Mouse (Mus musculus): ENCODE data around the gene Plxna2. TPM values are rescaled to one million over a fixed set of nuclear protein-coding genes. Genes with fewer than 3 reads are reported as not detected.

Plxna2 gene
- polyA plus RNA-seq, 1 experiment from 2014 or later = 6.0 TPM

DNA sequence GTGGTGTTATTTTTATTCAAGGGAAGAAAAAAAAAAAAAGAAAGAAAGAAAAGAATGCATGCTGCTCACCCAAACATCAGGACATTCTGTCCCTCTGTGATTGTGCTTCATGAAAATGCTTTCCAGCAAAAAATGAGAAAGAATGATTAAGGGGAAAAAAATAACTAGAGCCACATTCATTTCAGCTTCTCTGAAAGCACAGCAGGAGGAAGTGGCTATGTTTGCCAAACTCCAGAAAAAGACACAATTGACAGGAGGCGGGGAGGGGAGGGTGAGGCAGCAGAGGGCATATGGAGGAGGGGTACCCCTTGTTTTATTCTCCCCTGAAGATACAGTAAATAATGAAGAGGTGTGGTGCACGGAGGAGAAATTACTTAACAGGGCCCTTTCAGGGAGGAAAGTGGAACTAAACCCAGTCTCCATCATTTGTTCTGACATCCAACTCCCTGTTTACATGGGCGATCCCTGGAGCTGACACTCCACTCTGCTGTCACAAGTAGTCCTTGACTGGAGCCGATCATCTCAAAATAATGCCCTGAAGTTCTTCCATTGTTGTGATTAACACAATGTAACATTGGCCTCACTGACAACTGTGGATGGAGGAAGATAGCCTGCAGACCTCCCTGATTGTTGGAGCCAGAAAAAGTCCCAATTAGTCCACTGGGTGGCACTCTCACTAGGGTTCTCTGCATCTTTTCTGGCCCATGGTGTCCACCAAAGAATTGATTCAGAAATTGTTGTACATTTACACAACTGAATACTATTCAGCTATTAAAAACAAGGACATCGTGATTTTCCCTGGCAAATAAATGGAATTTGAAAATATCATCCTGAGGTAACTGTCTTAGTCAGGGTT is 10.4 kb upstream of the Plxna2 start:
- WGBS = 67% methylated on average over 5 of the region's 5 CpGs
- no peaks in the 10 kb centered on the region for H3K9me3 ChIP-seq (ENCODE audit: low read length)
- H3K27ac ChIP-seq (ENCODE audit: low read length) = no peak overlapping the region
- no peak overlapping the region for H3K9ac ChIP-seq (replicated peaks; ENCODE audit: low read length)
- peaks cover 6% of the 10 kb centered on the region for H3K4me1 ChIP-seq (ENCODE audit: insufficient read depth, low read length)
- ATAC-seq (ENCODE audit: low FRiP score, low TSS enrichment) = no peak
- no peaks in the 10 kb centered on the region for H3K27me3 ChIP-seq (ENCODE audit: insufficient read depth, low read length)
- H3K4me2 ChIP-seq (replicated peaks; ENCODE audit: low read depth, low read length) = no peak overlapping the region
- no peak overlapping the region for H3K4me3 ChIP-seq (ENCODE audit: low read length)
- H3K36me3 ChIP-seq (ENCODE audit: insufficient read depth, low read length) = no peaks in the 10 kb centered on the region

- no peak overlapping the region for H3K27ac ChIP-seq (ENCODE audit: low read length)
- peaks cover 6% of the 10 kb centered on the region for H3K4me1 ChIP-seq (ENCODE audit: insufficient read depth, low read length)
- no peak overlapping the region for H3K4me3 ChIP-seq (ENCODE audit: low read length)
- no peak overlapping the region for H3K9ac ChIP-seq (replicated peaks; ENCODE audit: low read length)
- H3K36me3 ChIP-seq (ENCODE audit: insufficient read depth, low read length) = no peaks in the 10 kb centered on the region
- H3K9me3 ChIP-seq (ENCODE audit: low read length) = no peaks in the 10 kb centered on the region
- ATAC-seq (ENCODE audit: low FRiP score, low TSS enrichment) = peak; percentile 80
- no peaks in the 10 kb centered on the region for H3K27me3 ChIP-seq (ENCODE audit: insufficient read depth, low read length)
- 15% methylated on average over 2 of the region's 2 CpGs for WGBS
- H3K4me2 ChIP-seq (replicated peaks; ENCODE audit: low read depth, low read length) = no peak overlapping the region
These were observed 7.5 kb upstream of the Plxna2 start for GRCm38 (mm10) chr1:194610516-194610915.

GRCm38 (mm10) chr1:194612628-194613027 is 5.4 kb upstream of the Plxna2 start:
- WGBS = 84% methylated on average over 1 of the region's 1 CpGs
- no peak overlapping the region for H3K27ac ChIP-seq (ENCODE audit: low read length)

DNA sequence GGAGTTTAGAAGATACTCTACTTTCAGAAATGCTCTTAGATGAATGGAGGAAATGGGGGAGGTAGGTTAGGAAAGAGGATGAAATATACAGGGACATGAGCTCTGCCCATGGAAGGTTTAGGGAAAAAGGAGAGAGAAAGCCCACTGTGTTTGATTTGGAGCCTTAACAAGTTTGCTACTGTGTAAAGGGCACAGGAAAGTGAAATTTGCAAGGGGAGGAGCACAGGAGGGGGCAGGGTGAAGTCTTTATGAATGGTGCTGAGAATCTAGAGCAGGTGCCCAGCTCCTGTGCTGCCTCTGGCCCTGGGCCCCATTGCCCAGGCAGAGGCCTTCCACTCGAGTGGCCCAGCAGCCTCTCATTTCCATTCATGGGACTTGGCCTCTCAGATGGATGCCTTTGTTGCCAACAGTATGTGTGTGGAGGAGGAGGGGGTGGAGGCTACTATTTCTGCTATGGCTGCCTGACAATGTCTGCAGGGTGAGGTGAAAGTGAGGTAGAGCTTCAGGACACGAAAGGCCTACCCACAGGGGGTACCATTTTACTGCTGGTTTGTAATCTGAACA is 4.7 kb upstream of the Plxna2 start:
- no peak overlapping the region for H3K4me2 ChIP-seq (replicated peaks; ENCODE audit: low read depth, low read length)
- peaks cover 2% of the 10 kb centered on the region; the same call in 1 of the 2 replicates for H3K27me3 ChIP-seq (ENCODE audit: insufficient read depth, low read length)
- H3K9ac ChIP-seq (replicated peaks; ENCODE audit: low read length) = no peak overlapping the region
- ATAC-seq (ENCODE audit: low FRiP score, low TSS enrichment) = no peak
- no peaks in the 10 kb centered on the region for H3K36me3 ChIP-seq (ENCODE audit: insufficient read depth, low read length)
- no peaks in the 10 kb centered on the region for H3K9me3 ChIP-seq (ENCODE audit: low read length)
- no peak overlapping the region for H3K4me3 ChIP-seq (ENCODE audit: low read length)
- H3K4me1 ChIP-seq (ENCODE audit: insufficient read depth, low read length) = peaks cover 6% of the 10 kb centered on the region
- WGBS = 51% methylated on average over 2 of the region's 2 CpGs
- no peak overlapping the region for H3K27ac ChIP-seq (ENCODE audit: low read length)

More at GRCm38 (mm10) chr1:194612628-194613027, 5.4 kb upstream of the Plxna2 start:
- Histone ChIP-seq H3K36me3 (ENCODE audit: insufficient read depth, low read length) (no peaks in the 10 kb centered on the region), H3K27me3 (ENCODE audit: insufficient read depth, low read length) (peaks cover 2% of the 10 kb centered on the region; the same call in 1 of the 2 replicates), H3K4me1 (ENCODE audit: insufficient read depth, low read length) (peaks cover 6% of the 10 kb centered on the region), H3K4me2 (replicated peaks; ENCODE audit: low read depth, low read length) (no peak overlapping the region), H3K9ac (replicated peaks; ENCODE audit: low read length) (no peak overlapping the region), H3K4me3 (ENCODE audit: low read length) (no peak overlapping the region), H3K9me3 (ENCODE audit: low read length) (no peaks in the 10 kb centered on the region)
- ATAC-seq (ENCODE audit: low FRiP score, low TSS enrichment) = no peak

DNA sequence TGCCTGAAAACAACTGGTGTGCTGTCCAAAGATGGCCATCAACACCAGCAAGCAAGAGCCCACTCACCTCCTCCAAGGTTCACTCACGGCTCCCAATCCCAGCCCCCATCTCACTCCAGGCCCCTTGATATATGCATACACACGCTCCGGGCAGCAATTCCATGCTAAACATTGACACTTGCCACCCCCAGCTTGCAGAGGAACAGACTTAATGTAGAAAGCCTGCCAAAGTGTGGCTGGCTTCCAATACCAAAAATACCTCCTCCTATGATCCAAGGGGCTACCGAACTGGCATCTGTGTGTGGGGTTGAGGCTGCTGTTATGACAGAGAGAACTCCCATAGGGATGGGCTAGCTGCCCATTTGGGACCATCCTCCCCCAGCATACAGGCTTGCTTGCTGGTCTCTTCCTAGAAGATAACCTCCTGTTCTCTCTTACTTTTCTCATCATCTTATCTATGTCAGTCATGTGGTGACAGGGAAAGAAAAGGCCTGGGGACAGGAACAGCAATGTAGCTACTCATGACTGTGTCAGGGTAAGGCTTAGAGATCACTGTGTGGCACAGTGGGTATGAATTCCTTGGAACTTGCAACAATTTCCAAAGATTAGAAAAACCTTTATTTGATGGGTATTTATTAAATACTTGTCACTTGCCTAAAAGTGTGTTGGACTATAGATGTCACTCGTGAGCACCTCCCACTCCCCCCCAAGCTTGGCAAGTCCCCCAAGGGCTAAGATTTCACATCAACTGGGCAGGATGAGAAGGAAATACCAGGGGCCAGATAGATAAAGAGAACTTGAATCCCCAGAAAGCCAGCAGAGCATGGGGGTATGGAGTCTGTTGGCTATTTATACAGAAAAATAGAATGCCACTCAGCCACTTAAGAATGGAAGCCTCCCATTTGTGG is 3.8 kb upstream of the Plxna2 start:
- peak; percentile 47; the same call in 1 of the 2 replicates for ATAC-seq (ENCODE audit: low FRiP score, low TSS enrichment)
- Histone ChIP-seq H3K36me3 (ENCODE audit: insufficient read depth, low read length) (no peaks in the 10 kb centered on the region), H3K9me3 (ENCODE audit: low read length) (no peaks in the 10 kb centered on the region), H3K4me1 (ENCODE audit: insufficient read depth, low read length) (peaks cover 11% of the 10 kb centered on the region), H3K4me3 (ENCODE audit: low read length) (no peak overlapping the region), H3K4me2 (replicated peaks; ENCODE audit: low read depth, low read length) (no peak overlapping the region), H3K27ac (ENCODE audit: low read length) (no peak overlapping the region), H3K9ac (replicated peaks; ENCODE audit: low read length) (no peak overlapping the region), H3K27me3 (ENCODE audit: insufficient read depth, low read length) (peaks cover 2% of the 10 kb centered on the region; the same call in 1 of the 2 replicates)
- WGBS = 66% methylated on average over 5 of the region's 5 CpGs

- WGBS = 94% methylated on average over 1 of the region's 1 CpGs
- Histone ChIP-seq H3K9ac (replicated peaks; ENCODE audit: low read length) (no peak overlapping the region), H3K27me3 (ENCODE audit: insufficient read depth, low read length) (peaks cover 2% of the 10 kb centered on the region; the same call in 1 of the 2 replicates), H3K4me1 (ENCODE audit: insufficient read depth, low read length) (peaks cover 9% of the 10 kb centered on the region), H3K9me3 (ENCODE audit: low read length) (no peaks in the 10 kb centered on the region), H3K27ac (ENCODE audit: low read length) (no peak overlapping the region), H3K4me3 (ENCODE audit: low read length) (no peak overlapping the region), H3K4me2 (replicated peaks; ENCODE audit: low read depth, low read length) (no peak overlapping the region), H3K36me3 (ENCODE audit: insufficient read depth, low read length) (no peaks in the 10 kb centered on the region)
- ATAC-seq (ENCODE audit: low FRiP score, low TSS enrichment) = no peak
These were observed 1.9 kb upstream of the Plxna2 start for GRCm38 (mm10) chr1:194616136-194616535.

- H3K27ac ChIP-seq (ENCODE audit: low read length) = no peak overlapping the region
- ATAC-seq (ENCODE audit: low FRiP score, low TSS enrichment) = peak; percentile 21; the same call in 1 of the 2 replicates
- no peaks in the 10 kb centered on the region for H3K36me3 ChIP-seq (ENCODE audit: insufficient read depth, low read length)
- 2% methylated on average over 19 of the region's 19 CpGs for WGBS
- H3K9ac ChIP-seq (replicated peaks; ENCODE audit: low read length) = peak overlapping the region; percentile 66; the same call in 1 of the 2 replicates
- H3K4me1 ChIP-seq (ENCODE audit: insufficient read depth, low read length) = peaks cover 32% of the 10 kb centered on the region
- peak overlapping the region; percentile 93 for H3K4me2 ChIP-seq (replicated peaks; ENCODE audit: low read depth, low read length)
- H3K9me3 ChIP-seq (ENCODE audit: low read length) = no peaks in the 10 kb centered on the region
- H3K27me3 ChIP-seq (ENCODE audit: insufficient read depth, low read length) = peaks cover 2% of the 10 kb centered on the region; the same call in 1 of the 2 replicates
- peak overlapping the region; percentile 55 for H3K4me3 ChIP-seq (ENCODE audit: low read length)
These were observed 858 bp downstream of the Plxna2 start for GRCm38 (mm10) chr1:194618841-194619311.

DNA sequence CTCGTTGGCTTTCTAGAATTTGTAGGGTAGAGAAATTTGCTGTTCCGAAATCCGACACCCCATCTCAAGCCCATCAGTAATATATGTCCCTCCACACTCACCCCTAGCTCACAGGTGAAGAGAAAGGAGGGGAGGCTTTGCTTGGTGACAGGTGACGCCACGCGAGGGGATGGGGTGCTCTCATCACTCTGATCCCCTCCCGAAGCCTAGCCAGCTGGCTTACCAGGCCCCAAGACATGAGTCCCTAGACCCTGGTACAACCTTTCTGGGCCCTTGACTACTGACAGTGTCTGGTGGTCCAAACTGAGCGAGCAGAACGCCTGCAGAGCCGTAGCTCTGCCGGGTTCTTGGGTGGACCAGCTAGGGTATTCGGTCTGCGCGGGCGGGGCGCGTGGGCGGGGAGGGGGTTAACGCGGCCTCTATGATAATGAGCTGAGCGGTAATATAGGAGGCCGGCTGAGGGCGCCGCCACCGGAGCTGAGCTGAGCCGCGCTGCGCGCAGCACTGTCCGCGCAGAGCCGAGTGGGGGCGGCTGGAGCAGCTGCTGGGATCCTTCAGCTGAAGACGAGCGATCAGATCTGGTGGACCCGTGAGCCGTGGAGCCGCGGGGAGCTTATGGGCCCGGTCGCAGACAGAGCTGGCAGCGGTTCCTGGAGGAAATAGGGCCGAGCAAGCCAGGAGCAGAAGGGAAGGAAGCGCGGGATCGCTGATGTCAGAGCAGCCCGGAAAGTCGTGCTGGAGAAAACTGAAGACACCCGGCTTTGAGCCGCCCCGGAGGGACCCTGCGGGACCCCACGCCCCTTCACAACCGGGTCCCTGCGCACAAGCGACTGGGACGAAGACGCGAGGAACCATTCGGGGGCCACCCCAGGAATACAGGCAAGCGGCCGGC is 1.6 kb downstream of the Plxna2 start:
- H3K27me3 ChIP-seq (ENCODE audit: insufficient read depth, low read length) = peaks cover 2% of the 10 kb centered on the region; the same call in 1 of the 2 replicates
- H3K4me3 ChIP-seq (ENCODE audit: low read length) = peak overlapping the region; percentile 55
- peak; percentile 94 for ATAC-seq (ENCODE audit: low FRiP score, low TSS enrichment)
- H3K4me1 ChIP-seq (ENCODE audit: insufficient read depth, low read length) = peaks cover 39% of the 10 kb centered on the region
- H3K9me3 ChIP-seq (ENCODE audit: low read length) = no peaks in the 10 kb centered on the region
- H3K36me3 ChIP-seq (ENCODE audit: insufficient read depth, low read length) = no peaks in the 10 kb centered on the region
- peak overlapping the region; percentile 93 for H3K4me2 ChIP-seq (replicated peaks; ENCODE audit: low read depth, low read length)
- H3K9ac ChIP-seq (replicated peaks; ENCODE audit: low read length) = peak overlapping the region; percentile 66
- H3K27ac ChIP-seq (ENCODE audit: low read length) = peak overlapping the region; percentile 83
- WGBS = under 1% methylated on average over 62 of the region's 62 CpGs
